Mouse (Mus musculus) lung, embryonic 16.5 days (tissue): ENCODE data around the gene Gm29564. TPM values are rescaled to one million over a fixed set of nuclear protein-coding genes. Genes with fewer than 3 reads are reported as not detected.
"Not testable (repeated sequence)": the region's sequence is repeated elsewhere in the genome, so short reads cannot be mapped to it uniquely, and the experiment has no call there.

Source experiments
- ATAC-seq: fragments of 200-750 bp; cut with Nextera tagmentation; 2 replicates; pipeline ENCODE4 v1.8.0; 2017; ENCODE audit warnings: low read depth, mild to moderate bottlenecking, moderate library complexity
- H3K27ac ChIP-seq: fragments of 300-500 bp; sonication (generic); 2 replicates; pipeline ENCODE4 v1.5.1; 2014; ENCODE audit warnings: mild to moderate bottlenecking, control low read depth, low read length
- H3K27me3 ChIP-seq: fragments of 300-500 bp; sonication (generic); 2 replicates; pipeline ENCODE4 v1.6.1; 2014; ENCODE audit warnings: low read depth, low read length, mixed read lengths; ENCODE audit not compliant: control insufficient read depth, insufficient read depth
- H3K36me3 ChIP-seq: fragments of 300-500 bp; sonication (generic); 2 replicates; pipeline ENCODE4 v1.6.1; 2014; ENCODE audit warnings: low read length; ENCODE audit not compliant: control insufficient read depth, insufficient read depth
- H3K4me1 ChIP-seq: fragments of 300-500 bp; sonication (generic); replicated peaks from 2 replicates; pipeline ENCODE4 v1.6.1; 2014; ENCODE audit warnings: low read length, mixed read lengths; ENCODE audit not compliant: control insufficient read depth, insufficient read depth
- H3K4me2 ChIP-seq: fragments of 300-500 bp; sonication (generic); 2 replicates; pipeline ENCODE4 v1.6.1; 2014; ENCODE audit warnings: low read depth, low read length, control low read depth
- H3K4me3 ChIP-seq: fragments of 300-500 bp; sonication (generic); 2 replicates; pipeline ENCODE4 v1.5.1; 2014; ENCODE audit warnings: mild to moderate bottlenecking, low read length, control low read depth
- H3K9ac ChIP-seq: fragments of 300-500 bp; sonication (generic); 2 replicates; pipeline ENCODE4 v1.6.1; 2014; ENCODE audit warnings: low read length, control low read depth
- H3K9me3 ChIP-seq: fragments of 300-500 bp; sonication (generic); 2 replicates; pipeline ENCODE4 v1.6.1; 2016; ENCODE audit warnings: low read length; ENCODE audit not compliant: control insufficient read depth
- whole genome bisulfite sequencing: fragments of 180-500 bp; shearing (Covaris S2); extraction: QIAGEN DNeasy Blood & Tissue Kit; methylation state at CpG from one replicate; pipeline ENCODE4 v1.1.7; 2014; 5-methylcytosine and 5-hydroxymethylcytosine counted together
- polyA plus RNA-seq: library from polyadenylated mRNA; unstranded; fragments of >200 nt; fragmentation: Nextera tagmentation; extraction: Ambion mirVana; gene quantifications from 2 replicates; pipeline ENCODE4 v1.2.1, GENCODE M21; 2015

The Gm29564 gene
- not detected in 2 replicates for polyA plus RNA-seq

DNA sequence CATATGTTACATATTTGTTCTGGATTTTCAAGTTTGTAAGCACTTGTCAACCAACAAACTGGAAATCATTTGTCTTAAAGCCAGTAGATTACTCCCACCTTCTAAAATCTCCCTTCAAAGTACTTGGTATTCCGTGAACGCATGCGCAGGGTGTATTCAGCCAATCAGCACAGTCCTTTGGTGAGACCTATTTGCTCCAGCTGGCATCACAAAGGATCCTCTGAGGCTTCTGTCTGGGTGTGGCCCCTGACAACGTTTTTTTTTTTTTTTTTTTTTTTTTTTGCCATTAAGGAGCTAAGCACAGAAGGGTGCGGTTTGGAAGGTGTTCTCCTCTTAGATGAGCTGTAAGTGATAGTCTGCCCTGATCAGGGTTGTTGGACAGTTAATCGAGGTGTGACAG lies at the start of gene Gm29564:
Gene Gm29564, plus strand, starts transcription at position 301 of the 400 bp plus-strand sequence.
- no CpG with 5 or more reads among the region's 6 CpGs for WGBS
- not testable (repeated sequence) for ATAC-seq, H3K9me3 ChIP-seq, H3K27me3 ChIP-seq, H3K27ac ChIP-seq, H3K36me3 ChIP-seq, H3K4me1 ChIP-seq, H3K4me3 ChIP-seq, H3K9ac ChIP-seq, H3K4me2 ChIP-seq

Other genes with a start within 250 kb of the Gm29564 start
- not detected in 2 replicates for gene Gm20867, start 249.8 kb upstream of the Gm29564 start, polyA plus RNA-seq